Mouse (Mus musculus) liver, postnatal 0 days (tissue): Measurements from ENCODE around the gene Rxrb.

Experiments used
- CTCF ChIP-seq: sonication (generic); IDR thresholded peaks from 2 replicates; pipeline ENCODE4 v1.5.1; 2016; ENCODE audit warnings: antibody characterized with exemption, low read depth
- EP300 ChIP-seq: IDR thresholded peaks from 2 replicates; pipeline ENCODE4 v1.6.1; 2016; ENCODE audit warnings: antibody characterized with exemption, low read depth, mild to moderate bottlenecking

DNA sequence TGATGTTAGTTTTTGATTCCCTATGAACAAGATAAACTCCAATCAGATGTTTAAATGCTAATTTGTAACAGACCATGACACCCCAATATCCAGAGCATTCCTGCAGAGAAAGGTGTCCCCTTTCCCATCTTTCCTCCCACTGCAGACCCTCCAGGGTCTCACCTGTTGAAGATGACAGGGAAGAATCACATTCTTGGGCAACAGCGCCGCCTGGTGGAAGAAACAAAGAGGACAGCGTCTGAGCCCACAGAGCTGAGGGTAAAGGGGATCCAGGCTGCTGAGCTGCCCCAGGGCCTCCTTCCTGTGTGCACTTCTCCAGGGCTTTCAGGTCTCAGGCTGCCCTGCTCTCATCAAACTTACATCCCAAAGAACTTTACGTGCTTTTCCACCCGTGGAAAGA, 28.2 kb upstream of the Rxrb start:
- no peak for TF ChIP-seq EP300
- TF ChIP-seq CTCF = peak; percentile 90
